Mouse (Mus musculus) small intestine, adult 2 months (tissue): ENCODE data around the gene Cog4.
"Not testable (repeated sequence)": the region's sequence is repeated elsewhere in the genome, so short reads cannot be mapped to it uniquely, and the experiment has no call there.

Experiments used
- CTCF ChIP-seq: fragments of 200-500 bp; IDR thresholded peaks from 2 replicates; pipeline ENCODE4 v1.5.1; 2012; ENCODE audit warnings: low read depth, mild to moderate bottlenecking, control low read depth, inconsistent platforms, low read length, moderate library complexity, mixed read lengths; ENCODE audit not compliant: insufficient replicate concordance, insufficient read length; ENCODE audit errors: extremely low read depth
- POLR2A ChIP-seq: fragments of 200-500 bp; IDR thresholded peaks from 2 replicates; pipeline ENCODE4 v1.6.1; 2012; ENCODE audit warnings: low read depth, mild to moderate bottlenecking, control low read depth, inconsistent platforms, low read length, moderate library complexity

DNA sequence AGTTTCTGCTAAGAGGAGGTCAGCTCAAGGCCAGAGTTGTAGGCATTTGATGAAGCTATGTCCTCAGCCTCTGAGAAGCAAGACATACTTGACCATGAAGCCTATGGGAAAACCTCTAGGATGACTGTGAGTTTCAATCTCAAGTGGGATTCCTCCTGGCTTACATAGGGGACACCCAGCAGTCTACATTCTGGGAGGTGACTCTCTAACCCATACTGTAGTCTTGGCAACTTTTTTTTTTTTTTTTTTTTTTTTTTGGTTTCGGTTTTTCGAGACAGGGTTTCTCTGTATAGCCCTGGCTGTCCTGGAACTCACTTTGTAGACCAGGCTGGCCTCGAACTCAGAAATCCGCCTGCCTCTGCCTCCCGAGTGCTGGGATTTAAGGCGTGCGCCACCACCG lies 83.3 kb downstream of the Cog4 start:
- TF ChIP-seq CTCF, POLR2A: not testable (repeated sequence)
